Mouse (Mus musculus): ENCODE results near the gene Tmeff2.

DNA sequence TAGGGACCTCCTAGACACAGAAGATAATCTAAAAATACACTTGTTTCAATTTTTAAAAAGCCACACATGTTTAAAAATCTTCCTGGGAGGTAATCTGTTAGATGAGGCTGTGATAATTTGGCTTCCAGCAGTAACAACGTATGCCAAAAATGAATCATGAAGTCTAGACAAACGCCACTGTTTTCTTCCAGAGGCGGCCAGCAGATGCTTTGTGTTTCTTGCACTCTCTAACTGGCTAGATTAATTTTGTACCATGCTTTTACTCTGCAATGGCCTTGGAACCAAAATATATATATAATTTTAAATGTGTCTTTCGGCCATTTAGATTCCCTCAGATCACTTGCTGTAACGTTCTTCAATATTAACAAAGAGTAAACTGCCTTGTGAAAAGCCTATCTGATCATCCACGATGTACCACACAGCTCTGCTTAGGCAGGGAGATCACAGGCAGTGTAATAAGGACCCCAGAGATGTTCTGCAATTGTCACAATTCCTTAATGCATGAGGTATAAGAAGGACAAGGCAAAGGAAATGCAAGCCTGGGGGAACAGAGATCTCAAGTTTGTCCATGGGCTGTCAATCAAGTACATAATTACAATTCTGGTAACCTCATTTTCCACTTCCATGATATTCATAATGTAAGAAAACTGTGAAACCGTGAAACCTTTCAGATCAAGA, 80.8 kb downstream of the Tmeff2 start:
- no peak for TF ChIP-seq CTCF (IDR thresholded peaks at IDR 0.05; ENCODE audit: insufficient read depth, low read depth, low read length)
- no peak for TF ChIP-seq POLR2A (IDR thresholded peaks at IDR 0.05; ENCODE audit: insufficient read depth, low read depth, low read length)

Data from olfactory bulb, adult 2 months (tissue).